ENCODE assay signal across 15 mouse cellular contexts in genomic region chr10:110206411-110206810, GRCm38 (mm10).
"Had no signal": no experiment of that assay in that cellular context is flagged by ENCODE, and none has a peak within 500 bp of the region (broad histone marks: within the 10 kb centered on the region; RNA-seq: fewer than 3 reads in every experiment).

No protein-coding gene starts in this region.

- H3K4me1 ChIP-seq: limb, embryonic 10.5 days; liver, embryonic 15.5 days; midbrain, embryonic 12.5 days; neural tube, embryonic 15.5 days had no signal

- DNase-seq: kidney, postnatal 10 days; kidney, postnatal 4 days; lung, adult 2 months; lung, postnatal 36 days; right cerebral cortex, adult 18-20 months; right cerebral cortex, postnatal 25 days; thymus, adult 18-20 months; thymus, postnatal 14 days had no signal

- H3K4me2 ChIP-seq: liver, embryonic 11.5 days; liver, embryonic 15.5 days; midbrain, embryonic 12.5 days; neural tube, embryonic 15.5 days had no signal

- ATAC-seq: lung, postnatal 0 days; midbrain, embryonic 16.5 days had no signal

- H3K27me3 ChIP-seq: liver, embryonic 15.5 days; midbrain, embryonic 12.5 days; neural tube, embryonic 15.5 days had no signal

- H3K36me3 ChIP-seq: limb, embryonic 10.5 days; liver, embryonic 15.5 days; midbrain, embryonic 12.5 days; neural tube, embryonic 15.5 days had no signal

- H3K9ac ChIP-seq: liver, embryonic 15.5 days; midbrain, embryonic 12.5 days; neural tube, embryonic 15.5 days had no signal

- H3K27ac ChIP-seq: limb, embryonic 10.5 days; liver, embryonic 15.5 days; midbrain, embryonic 12.5 days; neural tube, embryonic 15.5 days had no signal

- H3K9me3 ChIP-seq: limb, embryonic 10.5 days; liver, embryonic 15.5 days; midbrain, embryonic 12.5 days; neural tube, embryonic 15.5 days had no signal

- H3K4me3 ChIP-seq: limb, embryonic 10.5 days; liver, embryonic 15.5 days; midbrain, embryonic 12.5 days; neural tube, embryonic 15.5 days had no signal
